Mouse (Mus musculus) liver, embryonic 14.5 days (tissue): ENCODE data around the gene Gpr132.

ENCODE experiments used
- CTCF ChIP-seq: IDR thresholded peaks from 2 replicates; pipeline ENCODE4 v1.5.1; 2016; ENCODE audit warnings: antibody characterized with exemption, low read depth, control low read depth
- EP300 ChIP-seq: IDR thresholded peaks from 2 replicates; pipeline ENCODE4 v1.6.1; 2016; ENCODE audit warnings: antibody characterized with exemption, low read depth

- TF ChIP-seq EP300 (no peak), CTCF (no peak)
Measured at GRCm38 (mm10) chr12:112872991-112873390, 5.0 kb upstream of the Gpr132 start.
